23 mouse cellular contexts compared by ENCODE assay signal in genomic region chr6:143095126-143095525, GRCm38 (mm10). TPM values are rescaled to one million over a fixed set of nuclear protein-coding genes. Genes with fewer than 3 reads are reported as not detected.
DNase-seq lines count a peak whose midpoint lies in the region; ATAC-seq lines count a peak whose summit lies in the region.
"Had no signal": no experiment of that assay in that cellular context is flagged by ENCODE, and none has a peak within 500 bp of the region (broad histone marks: within the 10 kb centered on the region; RNA-seq: fewer than 3 reads in every experiment).

No protein-coding gene starts in this region.

- H3K4me3 ChIP-seq in liver, embryonic 12.5 days: no peak overlapping the region
- no peak overlapping the region for H3K4me3 ChIP-seq in liver, embryonic 11.5 days (ENCODE audit: low read depth, low read length)
- no peak overlapping the region for H3K4me3 ChIP-seq in midbrain, embryonic 15.5 days
- H3K4me3 ChIP-seq in midbrain, embryonic 13.5 days (replicated peaks): no peak overlapping the region
- H3K4me3 ChIP-seq: embryonic facial prominence, embryonic 12.5 days; embryonic facial prominence, embryonic 15.5 days; forebrain, embryonic 12.5 days; hindbrain, embryonic 12.5 days; hindbrain, embryonic 15.5 days had no signal

- H3K27me3 ChIP-seq in liver, embryonic 12.5 days (replicated peaks): no peaks in the 10 kb centered on the region
- H3K27me3 ChIP-seq in liver, embryonic 11.5 days (replicated peaks; ENCODE audit: control insufficient read depth, insufficient read depth, low read length): no peaks in the 10 kb centered on the region
- H3K27me3 ChIP-seq in midbrain, embryonic 15.5 days (replicated peaks): no peaks in the 10 kb centered on the region
- no peaks in the 10 kb centered on the region for H3K27me3 ChIP-seq in midbrain, embryonic 13.5 days
- H3K27me3 ChIP-seq: embryonic facial prominence, embryonic 12.5 days; embryonic facial prominence, embryonic 15.5 days; forebrain, embryonic 12.5 days; hindbrain, embryonic 12.5 days; hindbrain, embryonic 15.5 days had no signal

- ATAC-seq in liver, embryonic 12.5 days: no peak
- ATAC-seq in liver, embryonic 11.5 days (replicated peaks; ENCODE audit: low FRiP score): no peak
- ATAC-seq in midbrain, embryonic 15.5 days (replicated peaks): no peak
- no peak for ATAC-seq in midbrain, embryonic 13.5 days
- ATAC-seq: activated CD4-positive, CD25-positive, alpha-beta regulatory T cell, adult 4 months; CD4-positive, CD25-positive, alpha-beta regulatory T cell, adult 4 months; forebrain, embryonic 16.5 days had no signal

- 0 out of 2 replicates have a peak overlapping the region, but pooled peaks have one; percentile 6 for H3K4me2 ChIP-seq in liver, embryonic 12.5 days
- no peak overlapping the region for H3K4me2 ChIP-seq in liver, embryonic 11.5 days
- no peak overlapping the region for H3K4me2 ChIP-seq in midbrain, embryonic 15.5 days
- no peak overlapping the region for H3K4me2 ChIP-seq in midbrain, embryonic 13.5 days (replicated peaks)
- H3K4me2 ChIP-seq: embryonic facial prominence, embryonic 12.5 days; embryonic facial prominence, embryonic 15.5 days; forebrain, embryonic 12.5 days; heart, embryonic 11.5 days; hindbrain, embryonic 12.5 days; hindbrain, embryonic 15.5 days had no signal

- no peak overlapping the region for H3K9ac ChIP-seq in liver, embryonic 12.5 days
- no peak overlapping the region for H3K9ac ChIP-seq in liver, embryonic 11.5 days (ENCODE audit: low read depth, low read length)
- no peak overlapping the region for H3K9ac ChIP-seq in midbrain, embryonic 15.5 days
- no peak overlapping the region for H3K9ac ChIP-seq in midbrain, embryonic 13.5 days (replicated peaks)
- H3K9ac ChIP-seq: embryonic facial prominence, embryonic 12.5 days; embryonic facial prominence, embryonic 15.5 days; forebrain, embryonic 12.5 days; hindbrain, embryonic 12.5 days; hindbrain, embryonic 15.5 days had no signal

- peaks cover 44% of the 10 kb centered on the region for H3K36me3 ChIP-seq in liver, embryonic 12.5 days
- peaks cover 6% of the 10 kb centered on the region; the same call in 1 of the 2 replicates for H3K36me3 ChIP-seq in liver, embryonic 11.5 days (ENCODE audit: control insufficient read depth, insufficient read depth, low read length)
- H3K36me3 ChIP-seq in midbrain, embryonic 15.5 days (replicated peaks): peaks cover 8% of the 10 kb centered on the region; the same call in 1 of the 2 replicates
- peaks cover 33% of the 10 kb centered on the region for H3K36me3 ChIP-seq in midbrain, embryonic 13.5 days

- H3K27ac ChIP-seq in liver, embryonic 12.5 days: 0 out of 2 replicates have a peak overlapping the region, but pooled peaks have one; percentile 8
- H3K27ac ChIP-seq in liver, embryonic 11.5 days (ENCODE audit: low read depth, low read length): no peak overlapping the region
- H3K27ac ChIP-seq in midbrain, embryonic 15.5 days: peak overlapping the region; percentile 10; the same call in 1 of the 2 replicates
- no peak overlapping the region for H3K27ac ChIP-seq in midbrain, embryonic 13.5 days
- H3K27ac ChIP-seq: embryonic facial prominence, embryonic 12.5 days; embryonic facial prominence, embryonic 15.5 days; forebrain, embryonic 12.5 days; hindbrain, embryonic 12.5 days; hindbrain, embryonic 15.5 days had no signal

- H3K4me1 ChIP-seq in liver, embryonic 12.5 days: peaks cover 41% of the 10 kb centered on the region
- H3K4me1 ChIP-seq in liver, embryonic 11.5 days (replicated peaks; ENCODE audit: control insufficient read depth, insufficient read depth, low read length): no peaks in the 10 kb centered on the region
- H3K4me1 ChIP-seq in midbrain, embryonic 15.5 days: peaks cover 28% of the 10 kb centered on the region
- peaks cover 33% of the 10 kb centered on the region for H3K4me1 ChIP-seq in midbrain, embryonic 13.5 days (replicated peaks)
- H3K4me1 ChIP-seq: embryonic facial prominence, embryonic 15.5 days had no signal

- 71% methylated on average over 11 of the region's 11 CpGs for WGBS in liver, embryonic 12.5 days (ENCODE audit: insufficient replicate concordance)
- WGBS in liver, embryonic 11.5 days: 74% methylated on average over 11 of the region's 11 CpGs
- WGBS in midbrain, embryonic 15.5 days: 45% methylated on average over 11 of the region's 11 CpGs
- WGBS in midbrain, embryonic 13.5 days: 50% methylated on average over 11 of the region's 11 CpGs

- H3K9me3 ChIP-seq in liver, embryonic 12.5 days (replicated peaks): no peaks in the 10 kb centered on the region
- H3K9me3 ChIP-seq in liver, embryonic 11.5 days (ENCODE audit: control insufficient read depth, low read length): no peaks in the 10 kb centered on the region
- no peaks in the 10 kb centered on the region for H3K9me3 ChIP-seq in midbrain, embryonic 15.5 days
- no peaks in the 10 kb centered on the region for H3K9me3 ChIP-seq in midbrain, embryonic 13.5 days
- H3K9me3 ChIP-seq: embryonic facial prominence, embryonic 12.5 days; embryonic facial prominence, embryonic 15.5 days; forebrain, embryonic 12.5 days; hindbrain, embryonic 12.5 days; hindbrain, embryonic 15.5 days had no signal

- DNase-seq in liver, embryonic 11.5 days (ENCODE audit: low spot score): no peak
- DNase-seq in retina, adult 2 months (ENCODE audit: low read depth, low spot score): peak; percentile 15
- DNase-seq in retina, postnatal 7 days (ENCODE audit: low read depth, low spot score): peak; percentile 44
- DNase-seq in right cerebral cortex, postnatal 36 days (ENCODE audit: low spot score in 2 of 2): no peak
- no peak for DNase-seq in left cerebral cortex, adult 8-10 months (ENCODE audit: low spot score in 2 of 2)
- DNase-seq: adrenal gland, adult 8-10 months; adrenal gland, postnatal 25 days; cerebellum, adult 18-20 months; cerebellum, adult 9-10 months; cerebellum, postnatal 14 days; gastrocnemius, postnatal 10 days had no signal

RNA-seq across cellular contexts. Expression of gene C2cd5, which starts 4.8 kb away (rescaled TPM):
- polyA plus RNA-seq in liver, embryonic 12.5 days (2016; fragmentation: Nextera tagmentation; extraction: Ambion mirVana): 22.2 and 22.7 TPM in 2 replicates
- polyA plus RNA-seq in liver, embryonic 11.5 days (2014; fragmentation: Nextera tagmentation; extraction: Ambion mirVana): 24.1 and 25.0 TPM in 2 replicates
- 46.5 and 51.4 TPM in 2 replicates for polyA plus RNA-seq in midbrain, embryonic 15.5 days (2015; fragmentation: Nextera tagmentation; extraction: Ambion mirVana)
- 45.0 and 49.5 TPM in 2 replicates for polyA plus RNA-seq in midbrain, embryonic 13.5 days (2015; fragmentation: Nextera tagmentation; extraction: Ambion mirVana)
- total RNA-seq in left cerebral cortex, adult 8-10 months (2022): 10 to 100 TPM; 91.6 to 96.6 (median 95.4) TPM

Comparison
In these comparisons a context has a peak if more than half of its experiments do, and no peak if none do; other contexts are left out.
1. H3K27ac ChIP-seq: peak in liver, embryonic 12.5 days (single experiment) and midbrain, embryonic 15.5 days (single experiment); none in liver, embryonic 11.5 days (single experiment) and midbrain, embryonic 13.5 days (single experiment).
2. DNase-seq: peak in retina, adult 2 months (single experiment) and retina, postnatal 7 days (single experiment); none in liver, embryonic 11.5 days (single experiment), right cerebral cortex, postnatal 36 days (0 of 2) and left cerebral cortex, adult 8-10 months (0 of 2).